Mouse (Mus musculus): ENCODE results near the gene Mastl.

The Mastl gene

DNA sequence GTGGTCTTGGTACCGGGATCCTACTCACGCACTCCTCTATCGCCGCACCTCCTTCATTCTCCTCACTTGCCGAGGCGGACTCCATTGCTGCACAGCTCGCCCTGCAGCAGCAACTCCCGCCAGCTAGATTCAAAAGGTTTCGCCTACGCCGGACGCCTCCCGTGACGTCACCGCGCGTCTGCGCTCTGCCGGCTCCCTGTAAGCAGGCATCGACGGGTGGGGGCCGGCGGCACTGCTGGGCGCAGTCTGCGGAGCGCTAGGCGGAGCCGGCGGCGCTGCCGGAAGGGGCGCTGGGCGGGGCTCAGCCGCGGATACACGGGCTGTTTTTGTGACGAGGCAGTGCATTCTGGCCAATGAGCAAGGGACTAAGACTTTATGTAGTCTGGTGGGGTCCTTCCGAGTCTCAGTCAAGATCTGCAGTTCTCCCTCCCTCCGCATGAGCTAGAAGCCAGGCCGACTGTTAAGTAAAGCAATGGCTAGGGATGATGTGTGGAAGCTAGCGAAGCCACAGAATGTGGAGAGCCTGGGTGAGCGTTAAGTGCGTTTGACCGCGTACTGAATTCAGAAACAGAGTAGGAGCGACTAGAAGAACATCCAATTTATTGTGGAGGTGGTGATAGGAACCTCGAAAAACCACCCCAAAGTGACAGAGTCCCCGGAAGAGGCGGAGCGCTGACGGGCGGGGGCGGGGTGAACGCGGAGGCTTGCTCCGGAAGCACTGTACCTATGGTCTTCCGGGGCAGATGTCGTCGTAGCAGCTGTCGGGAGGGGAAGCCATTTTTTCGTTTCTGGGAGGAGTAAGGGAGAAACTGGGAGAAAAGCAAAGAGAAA, at the start of gene Mastl, which contains the start of gene Yme1l1:
Mastl (minus strand) TSS at position 248 of the 831 bp plus-strand sequence.
Yme1l1 (plus strand) TSS at position 593 of the 831 bp plus-strand sequence.
- peak; percentile 98 to 99 for DNase-seq

- DNase-seq = peak in 1 of 2 experiments; percentile 10
These were observed 47.3 kb upstream of the Mastl start for GRCm38 (mm10) chr2:23202900-23203670.

GRCm38 (mm10) chr2:23201034-23201433, 45.2 kb upstream of the Mastl start:
- DNase-seq = no peak

- DNase-seq = no peak
These were observed 38.5 kb upstream of the Mastl start for GRCm38 (mm10) chr2:23194366-23194765.

GRCm38 (mm10) chr2:23172305-23172704, 16.5 kb upstream of the Mastl start:
- no peak for DNase-seq

DNA sequence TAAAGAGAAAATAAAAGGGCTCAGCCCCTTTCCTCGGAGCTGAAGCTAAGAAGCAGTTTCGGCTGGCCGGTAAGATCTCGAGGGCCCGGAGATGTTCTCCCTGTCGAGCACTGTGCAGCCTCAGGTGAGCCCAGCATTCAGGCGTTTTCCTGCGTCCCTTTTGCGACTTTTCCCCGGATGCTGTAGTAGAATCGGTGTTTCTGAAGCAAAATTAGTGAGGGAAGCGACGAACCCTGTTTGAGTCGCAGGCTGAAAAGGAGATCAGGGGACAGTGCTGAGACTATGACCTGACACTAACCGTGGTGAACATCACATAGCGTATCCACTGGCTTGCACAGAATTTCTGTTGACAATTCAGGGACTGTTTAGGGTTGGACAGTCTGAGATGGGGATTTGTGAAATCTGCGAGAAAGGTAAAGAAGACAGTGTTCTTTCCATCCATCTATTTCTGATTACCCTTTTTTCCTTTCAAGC, 821 bp upstream of the Mastl start:
- DNase-seq = no peak

DNA sequence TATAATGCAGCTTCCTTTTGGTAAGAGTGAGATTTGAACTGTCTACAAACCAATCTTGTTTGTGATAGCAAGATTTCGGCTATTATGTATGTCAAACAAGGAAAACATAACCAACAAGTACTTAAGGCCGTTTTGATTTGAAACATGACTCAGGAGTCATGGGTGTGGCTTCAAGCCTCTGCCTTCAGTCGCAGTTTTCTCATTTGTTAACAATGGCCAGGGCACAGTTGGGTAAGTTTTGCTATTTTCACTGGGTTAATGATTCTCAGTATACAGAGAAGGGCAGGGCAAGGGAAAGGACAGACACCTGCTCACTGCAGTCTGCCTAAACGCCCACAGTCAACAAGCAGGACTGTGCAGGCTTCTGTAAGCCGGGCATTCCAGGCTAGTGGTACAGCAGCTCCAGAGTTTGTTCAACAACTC, 614 bp downstream of the Mastl start:
- no peak for DNase-seq

DNA sequence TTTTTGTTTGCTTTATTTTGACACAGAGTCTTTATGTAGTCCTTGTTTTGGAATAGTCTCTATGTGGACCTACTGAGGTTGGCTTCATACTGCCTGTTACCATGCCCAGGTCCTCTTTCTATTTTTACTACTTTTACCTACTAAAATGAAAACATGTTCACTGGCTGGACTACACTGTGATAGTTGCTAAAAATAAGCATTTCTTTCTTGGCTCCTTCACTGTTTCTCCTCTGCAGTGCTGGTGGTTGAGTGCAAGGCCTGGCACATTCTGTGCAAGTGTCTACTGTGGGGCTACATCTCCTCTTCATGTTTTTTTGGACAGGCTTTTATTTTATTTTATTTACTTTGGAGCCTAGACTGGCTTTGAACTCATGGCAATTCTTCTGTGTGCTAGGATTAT, 36.3 kb downstream of the Mastl start:
- no peak for DNase-seq

DNA sequence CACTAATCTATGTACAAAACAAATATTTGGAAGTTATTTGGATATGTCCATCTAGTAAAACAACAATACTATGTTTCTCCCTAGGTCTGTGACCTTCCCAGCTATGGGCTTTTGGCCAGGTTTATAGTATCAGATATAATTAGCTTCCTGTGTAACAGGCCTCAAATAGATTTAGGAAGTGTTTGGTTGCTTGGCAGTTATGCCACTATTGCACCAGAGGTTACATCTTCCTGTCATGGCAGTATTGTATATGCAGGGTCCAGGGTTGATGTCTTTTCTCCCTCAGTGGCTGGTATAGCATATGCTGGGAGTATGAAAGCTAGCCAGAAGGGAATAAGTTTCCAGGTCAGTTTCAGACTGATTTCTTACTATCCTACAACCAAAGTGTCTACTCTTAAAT, 53.6 kb downstream of the Mastl start:
- DNase-seq = no peak

DNA sequence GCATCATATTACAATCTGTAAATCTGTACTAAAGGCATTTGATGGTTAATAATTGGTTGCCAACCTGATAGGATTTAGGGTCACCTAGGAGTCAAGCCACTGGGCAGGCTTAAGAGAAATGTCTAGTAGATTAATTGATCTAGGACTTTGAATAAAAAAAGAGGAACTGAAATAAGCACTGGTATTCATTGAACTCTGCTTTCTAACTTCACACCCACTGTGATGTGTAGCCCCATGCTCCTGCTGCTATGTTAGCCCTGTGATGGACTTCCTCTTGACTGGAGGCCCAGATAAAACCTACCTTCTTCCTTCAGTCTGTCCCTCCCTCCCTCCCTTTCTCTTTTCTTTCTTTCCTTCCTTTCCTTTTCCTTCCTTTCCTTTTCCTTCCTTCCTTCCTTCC, 58.8 kb downstream of the Mastl start:
- DNase-seq = no peak

GRCm38 (mm10) chr2:23092216-23092615, 63.6 kb downstream of the Mastl start:
- peak; percentile 45 to 52 for DNase-seq

- DNase-seq = no peak
These were observed 71.3 kb downstream of the Mastl start for GRCm38 (mm10) chr2:23084540-23084939.

GRCm38 (mm10) chr2:23078588-23078987, 77.2 kb downstream of the Mastl start:
- no peak for DNase-seq

DNA sequence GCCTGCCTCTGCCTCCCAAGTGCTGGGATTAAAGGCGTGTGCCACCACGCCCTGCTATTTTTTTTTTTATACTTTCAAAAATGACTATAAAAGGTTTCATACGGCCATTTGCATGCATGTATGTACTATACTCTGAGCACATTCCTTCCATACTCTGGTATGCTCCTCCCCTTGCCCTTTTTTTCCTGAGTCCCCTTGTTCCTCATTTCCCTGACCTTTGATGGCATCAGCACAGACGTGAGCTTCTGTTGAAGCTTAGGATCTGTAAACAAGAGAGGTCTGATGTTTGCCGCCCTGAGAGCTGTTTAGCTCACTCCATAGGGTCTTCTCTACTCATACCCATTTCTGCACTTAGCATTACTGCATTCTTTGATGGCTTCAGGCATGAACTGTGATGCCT, 78.1 kb downstream of the Mastl start:
- no peak for DNase-seq

- no peak for DNase-seq
These were observed 79.0 kb downstream of the Mastl start for GRCm38 (mm10) chr2:23076783-23077182.

GRCm38 (mm10) chr2:23075846-23076245, 80.0 kb downstream of the Mastl start:
- no peak for DNase-seq

DNA sequence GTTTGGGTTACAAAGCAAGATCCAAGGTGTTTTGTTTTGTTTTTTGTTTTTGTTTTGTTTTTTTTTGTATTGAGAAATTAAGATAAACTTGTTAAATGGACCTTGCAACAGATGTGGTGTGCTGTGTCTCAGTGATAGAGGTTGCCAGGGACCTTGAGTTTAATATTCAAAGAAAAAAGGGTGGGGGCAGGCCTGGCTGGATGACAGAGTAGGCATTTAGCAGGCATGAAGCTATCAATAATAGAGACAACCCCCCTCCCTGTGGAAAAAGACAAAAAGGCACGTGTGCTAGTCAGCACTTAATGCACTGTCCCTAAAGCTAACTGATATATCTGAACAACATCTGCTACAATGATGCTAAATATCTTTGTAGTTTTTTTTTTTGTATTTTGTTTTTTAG, 84.4 kb downstream of the Mastl start:
- DNase-seq = no peak

DNA sequence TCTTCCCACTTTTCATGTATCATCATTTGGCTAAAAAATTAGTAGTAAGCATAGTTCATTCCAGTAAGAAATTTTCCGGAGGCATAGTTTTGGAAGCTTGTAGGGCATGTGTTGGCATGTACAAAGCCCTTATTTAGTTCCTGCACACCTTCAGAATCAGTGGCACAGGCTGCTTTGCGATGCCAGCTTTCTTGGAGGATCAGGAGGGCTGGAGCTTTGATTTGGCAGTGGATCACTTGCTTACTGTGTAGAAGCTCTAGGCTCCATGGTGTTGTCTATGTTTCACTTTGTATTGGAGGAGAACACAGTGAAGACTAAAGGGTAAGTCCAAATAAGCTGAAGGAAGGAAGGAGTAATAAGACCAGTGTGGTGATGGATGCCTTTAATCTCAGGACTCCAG, 85.3 kb downstream of the Mastl start:
- DNase-seq = no peak

DNA sequence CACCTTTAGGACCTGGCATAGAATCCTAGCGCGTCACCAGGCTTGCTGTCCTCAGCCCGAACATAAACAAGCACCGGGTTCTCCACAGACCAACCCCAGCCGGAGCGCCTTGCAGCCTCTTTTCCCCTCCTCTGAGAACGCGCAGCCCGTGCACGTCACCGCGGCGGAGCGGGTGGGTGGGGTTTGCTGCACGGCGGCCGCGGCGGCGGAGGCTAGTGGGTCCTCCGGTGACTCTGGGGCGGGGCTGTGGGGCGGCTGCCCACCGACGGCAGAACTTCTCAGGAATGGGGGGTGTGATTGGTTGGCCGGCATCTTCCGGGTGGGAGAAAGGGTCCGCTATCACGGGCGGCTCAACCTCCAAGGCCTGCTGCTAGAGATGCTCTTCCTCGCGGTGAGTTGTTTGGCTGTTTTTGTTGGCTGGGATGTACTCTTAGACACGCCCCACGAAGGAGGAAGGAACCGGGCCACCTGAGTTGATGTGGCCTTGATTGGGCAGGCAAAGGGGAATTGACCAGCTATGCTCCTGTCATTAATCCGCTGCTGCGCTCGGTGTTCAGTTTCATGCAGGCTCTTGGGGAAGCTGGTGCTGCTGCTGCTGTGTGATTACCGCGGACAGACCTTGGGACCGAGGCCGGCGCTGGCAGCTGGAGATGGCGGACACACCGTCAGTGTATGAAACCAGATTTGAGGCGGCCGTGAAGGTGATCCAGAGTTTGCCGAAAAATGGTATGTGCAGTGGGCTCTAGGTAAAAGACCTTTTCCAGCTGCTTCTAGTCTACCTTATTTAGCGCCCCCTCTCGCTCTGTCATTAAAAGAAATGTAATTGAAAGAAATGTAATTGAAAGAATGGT, 86.7 kb downstream of the Mastl start:
- peak; percentile 97 to 98 for DNase-seq

DNA sequence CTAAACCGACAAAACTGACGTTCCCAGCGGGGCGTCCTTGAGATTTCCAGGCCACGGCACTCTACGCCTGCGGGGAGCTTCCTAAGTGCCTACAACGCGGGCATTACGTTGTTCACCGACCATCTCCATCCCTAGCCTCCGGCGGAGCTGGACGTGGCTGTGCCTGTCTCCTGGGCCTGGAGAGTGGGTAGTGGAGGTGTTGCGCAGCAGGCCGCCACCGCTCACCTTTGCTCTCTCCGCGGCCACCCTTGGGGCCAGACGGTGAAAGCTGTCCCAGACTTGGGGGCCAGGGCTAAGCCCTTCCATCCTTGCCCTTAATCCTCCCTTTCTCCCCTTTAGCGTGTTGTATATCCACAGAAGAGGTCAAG, 87.5 kb downstream of the Mastl start:
- DNase-seq = no peak

- peak; percentile 96 to 98 for DNase-seq
These were observed 88.1 kb downstream of the Mastl start, which contains the start of gene Acbd5 for GRCm38 (mm10) chr2:23067552-23068369. Gene Acbd5, plus strand, starts transcription at chr2:23068167.

Measured in cerebellum, postnatal 10 days (tissue).